Mouse (Mus musculus) small intestine, adult 2 months (tissue): ENCODE data around the gene Ces5a.

Source experiments
- CTCF ChIP-seq: fragments of 200-500 bp; IDR thresholded peaks from 2 replicates; pipeline ENCODE4 v1.5.1; 2012; ENCODE audit warnings: low read depth, mild to moderate bottlenecking, control low read depth, inconsistent platforms, low read length, moderate library complexity, mixed read lengths; ENCODE audit not compliant: insufficient replicate concordance, insufficient read length; ENCODE audit errors: extremely low read depth
- POLR2A ChIP-seq: fragments of 200-500 bp; IDR thresholded peaks from 2 replicates; pipeline ENCODE4 v1.6.1; 2012; ENCODE audit warnings: low read depth, mild to moderate bottlenecking, control low read depth, inconsistent platforms, low read length, moderate library complexity

- TF ChIP-seq POLR2A (no peak), CTCF (no peak)
These were observed 31.5 kb upstream of the Ces5a start for GRCm38 (mm10) chr8:93567086-93567485.
